Mouse (Mus musculus) neural tube, postnatal 0 days (tissue): ENCODE data around the gene Iqsec2. TPM values are rescaled to one million over a fixed set of nuclear protein-coding genes. Genes with fewer than 3 reads are reported as not detected.

Experiments used
- polyA plus RNA-seq: library from polyadenylated mRNA; unstranded; fragments of >200 nt; fragmentation: Nextera tagmentation; extraction: Ambion mirVana; gene quantifications from 2 replicates; pipeline ENCODE4 v1.2.1, GENCODE M21; 2015

Iqsec2 gene
- 14.0 and 15.2 TPM in 2 replicates for polyA plus RNA-seq

DNA sequence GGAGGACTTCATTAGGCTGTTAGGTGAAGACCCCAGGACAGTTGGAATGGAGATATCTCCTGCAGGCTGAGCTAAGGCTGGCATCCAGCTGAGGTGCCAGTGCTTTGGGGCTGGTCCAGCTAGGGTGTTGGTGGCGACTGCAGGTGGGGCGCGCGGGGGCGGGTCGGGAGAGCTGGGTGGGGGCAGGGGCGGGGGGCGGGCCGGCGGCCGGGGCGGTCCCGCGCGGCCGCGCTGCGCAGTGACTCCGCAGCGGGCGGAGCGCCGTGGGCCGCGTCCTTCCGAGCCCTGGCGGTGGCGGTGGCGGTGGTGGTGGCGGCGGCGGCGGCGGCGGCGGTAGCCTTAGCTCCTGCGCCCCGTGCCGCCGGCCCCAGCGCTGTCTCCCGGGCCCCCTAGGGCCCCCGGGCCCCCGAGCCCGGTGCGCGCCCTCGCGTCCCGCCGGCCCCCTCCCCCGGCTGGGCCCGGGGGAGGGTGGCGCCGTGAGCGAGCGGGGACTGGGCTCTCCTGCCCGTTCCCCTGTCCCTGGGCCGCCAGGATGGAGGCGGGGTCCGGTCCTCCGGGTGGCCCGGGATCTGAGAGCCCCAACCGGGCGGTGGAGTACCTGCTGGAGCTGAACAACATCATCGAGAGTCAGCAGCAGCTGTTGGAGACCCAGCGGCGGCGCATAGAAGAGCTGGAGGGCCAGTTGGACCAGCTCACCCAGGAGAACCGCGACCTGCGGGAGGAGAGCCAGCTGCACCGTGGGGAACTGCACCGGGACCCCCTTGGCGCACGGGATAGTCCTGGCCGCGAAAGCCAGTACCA is at the start of gene Iqsec2:
TSS of gene Iqsec2 (plus strand) at position 328 of the 801 bp plus-strand sequence.

GRCm38 (mm10) chrX:152232781-152233763 is 89.0 kb downstream of the Iqsec2 start, which contains the start of gene Kdm5c:
Gene Kdm5c, plus strand, starts transcription at chrX:152233020.

Other genes starting within 250 kb of the Iqsec2 start
- gene Hsd17b10, start 142.4 kb upstream of the Iqsec2 start, polyA plus RNA-seq = 116 and 118 TPM in 2 replicates
- gene Ribc1, start 128.0 kb upstream of the Iqsec2 start, polyA plus RNA-seq = 0.59 and 0.94 TPM in 2 replicates
- 43.4 and 45.8 TPM in 2 replicates for gene Smc1a, start 127.8 kb upstream of the Iqsec2 start, polyA plus RNA-seq
- gene Kdm5c, start 88.8 kb downstream of the Iqsec2 start, polyA plus RNA-seq = 12.3 and 12.9 TPM in 2 replicates
- 22.9 and 23.9 TPM in 2 replicates for gene Kantr, start 183.2 kb downstream of the Iqsec2 start, polyA plus RNA-seq
- 46.7 and 54.0 TPM in 2 replicates for gene Tspyl2, start 198.2 kb downstream of the Iqsec2 start, polyA plus RNA-seq
- gene Gpr173, start 224.4 kb downstream of the Iqsec2 start, polyA plus RNA-seq = 4.8 TPM in 2 replicates